Mouse (Mus musculus) adrenal gland, adult 10 weeks (tissue): ENCODE results near the gene Abcc9. TPM values are rescaled to one million over a fixed set of nuclear protein-coding genes. Genes with fewer than 3 reads are reported as not detected.

Experiments used
- polyA plus RNA-seq: library from polyadenylated mRNA; stranded (reverse); fragments of 350-450 nt; fragmentation: Illumina TruSeq; extraction: RNeasy Lipid Tissue Mini Kit (QIAGEN cat#74804); gene quantifications from one replicate; pipeline ENCODE4 v1.2.3, GENCODE M21; 2014; ENCODE audit warnings: low read depth, low replicate concordance

Gene Abcc9
- polyA plus RNA-seq = 29.5 TPM

GRCm38 (mm10) chr6:142701652-142702637, at the start of gene Abcc9:
TSS of gene Abcc9 (minus strand) at chr6:142702315.

GRCm38 (mm10) chr6:142571055-142571618, 131.0 kb downstream of the Abcc9 start, which contains the start of gene Kcnj8:
TSS of gene Kcnj8 (minus strand) at chr6:142571614.

Other genes starting within 250 kb of the Abcc9 start
- 11.1 TPM for gene Gys2, start 229.2 kb downstream of the Abcc9 start, polyA plus RNA-seq
- gene Ldhb, start 194.4 kb downstream of the Abcc9 start, polyA plus RNA-seq = 44.2 TPM
- 4.4 TPM for gene Kcnj8, start 130.7 kb downstream of the Abcc9 start, polyA plus RNA-seq
- gene Cmas, start 54.4 kb upstream of the Abcc9 start, polyA plus RNA-seq = 51.0 TPM
- gene Sult6b2, start 102.2 kb upstream of the Abcc9 start, polyA plus RNA-seq = not detected